Mouse (Mus musculus) kidney, postnatal 36 days (tissue): ENCODE data around the gene Mfsd11.
"Not testable (repeated sequence)": the region's sequence is repeated elsewhere in the genome, so short reads cannot be mapped to it uniquely, and the experiment has no call there.

ENCODE experiments used
- DNase-seq, 2 experiments: peaks; one replicate each; pipeline ENCODE4 v3.0.0; 2021 to 2022; ENCODE audit warnings: mixed read lengths in 2 of 2

The Mfsd11 gene

DNA sequence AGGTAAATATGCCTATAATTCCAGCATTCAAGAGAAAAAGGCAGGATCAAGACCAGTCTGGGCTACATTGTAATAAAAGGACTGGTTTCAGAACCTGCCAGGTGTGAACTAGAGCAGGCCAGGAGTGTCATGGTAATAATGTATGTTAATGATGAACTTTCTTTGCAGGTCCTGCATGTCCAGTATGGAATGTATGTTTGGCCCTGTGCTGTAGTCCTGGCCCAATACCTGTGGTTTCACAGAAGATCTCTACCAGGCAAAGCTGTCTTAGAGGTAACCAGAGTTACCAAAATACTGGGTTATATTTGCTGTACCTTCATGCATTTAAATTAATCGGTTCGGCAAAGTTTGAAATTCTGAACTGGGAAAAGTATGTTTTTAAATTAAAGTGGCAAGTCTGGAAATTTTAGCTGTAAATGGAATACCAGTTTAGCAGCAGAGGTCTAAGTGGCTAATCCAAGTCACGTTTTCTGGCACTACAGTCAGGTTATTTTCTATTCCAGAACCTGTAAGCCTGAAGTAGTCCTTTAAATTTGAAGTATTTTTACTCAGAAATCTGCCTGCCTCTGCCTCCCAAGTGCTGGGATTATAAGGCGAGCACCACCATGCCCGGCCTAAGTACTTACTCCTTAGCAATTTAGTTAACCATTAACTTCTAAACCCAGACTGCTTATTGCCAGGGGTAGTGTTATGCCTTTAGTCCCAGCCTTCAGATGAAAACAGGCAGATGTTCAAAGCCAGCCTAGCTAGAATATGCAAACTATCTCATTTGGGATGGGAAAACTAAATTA lies 4.0 kb upstream of the Mfsd11 start:
- no peak for DNase-seq

DNA sequence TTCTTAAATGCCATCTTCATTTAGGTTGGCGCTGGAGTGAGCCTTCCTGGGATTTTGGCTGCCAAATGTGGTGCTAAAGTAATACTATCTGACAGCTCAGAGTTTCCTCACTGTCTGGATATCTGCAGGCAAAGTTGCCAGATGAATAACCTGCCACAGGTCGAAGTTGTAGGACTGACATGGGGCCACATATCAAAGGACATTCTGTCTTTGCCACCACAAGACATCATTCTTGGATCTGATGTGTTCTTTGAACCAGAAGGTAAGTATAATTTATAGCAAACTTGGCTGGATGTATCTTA lies 3.4 kb upstream of the Mfsd11 start:
- not testable (repeated sequence) for DNase-seq

- no peak for DNase-seq
Observed at GRCm38 (mm10) chr11:116849587-116849986, 2.7 kb upstream of the Mfsd11 start.

- DNase-seq = no peak
Observed at GRCm38 (mm10) chr11:116850085-116850484, 2.2 kb upstream of the Mfsd11 start.

- DNase-seq = no peak
Observed at GRCm38 (mm10) chr11:116850833-116851477, 1.3 kb upstream of the Mfsd11 start.

- peak; percentile 64 to 77 for DNase-seq
Observed at GRCm38 (mm10) chr11:116851576-116852290, 507 bp upstream of the Mfsd11 start.

GRCm38 (mm10) chr11:116852891-116853511 lies 761 bp downstream of the Mfsd11 start, which contains the start of gene Srsf2:
TSS of gene Srsf2 (minus strand) at chr11:116853094.
- peak; percentile 95 to 96 for DNase-seq

DNA sequence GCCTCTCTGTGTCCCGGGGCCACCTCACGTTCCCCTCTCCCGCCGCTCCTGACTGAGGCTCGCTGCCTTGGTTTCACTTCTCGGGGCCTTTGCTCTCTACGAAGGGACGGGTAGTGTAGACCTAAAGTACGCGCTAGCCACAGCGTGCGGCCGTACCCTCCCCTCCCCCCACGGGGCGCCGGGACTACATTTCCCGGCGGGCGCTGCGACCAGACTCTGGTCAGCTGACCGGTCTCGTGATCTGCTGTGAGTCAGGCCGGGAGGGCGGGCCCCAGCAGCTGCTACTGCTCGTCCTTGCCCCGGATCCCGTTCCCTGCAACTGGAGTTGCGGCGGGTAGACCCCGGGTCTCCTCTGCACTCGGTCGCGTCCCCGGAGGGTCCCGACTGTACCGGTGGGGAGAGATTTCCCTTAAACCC lies 1.3 kb downstream of the Mfsd11 start:
- DNase-seq = peak; percentile 98 to 99

GRCm38 (mm10) chr11:116854279-116854678 lies 2.0 kb downstream of the Mfsd11 start:
- no peak for DNase-seq

DNA sequence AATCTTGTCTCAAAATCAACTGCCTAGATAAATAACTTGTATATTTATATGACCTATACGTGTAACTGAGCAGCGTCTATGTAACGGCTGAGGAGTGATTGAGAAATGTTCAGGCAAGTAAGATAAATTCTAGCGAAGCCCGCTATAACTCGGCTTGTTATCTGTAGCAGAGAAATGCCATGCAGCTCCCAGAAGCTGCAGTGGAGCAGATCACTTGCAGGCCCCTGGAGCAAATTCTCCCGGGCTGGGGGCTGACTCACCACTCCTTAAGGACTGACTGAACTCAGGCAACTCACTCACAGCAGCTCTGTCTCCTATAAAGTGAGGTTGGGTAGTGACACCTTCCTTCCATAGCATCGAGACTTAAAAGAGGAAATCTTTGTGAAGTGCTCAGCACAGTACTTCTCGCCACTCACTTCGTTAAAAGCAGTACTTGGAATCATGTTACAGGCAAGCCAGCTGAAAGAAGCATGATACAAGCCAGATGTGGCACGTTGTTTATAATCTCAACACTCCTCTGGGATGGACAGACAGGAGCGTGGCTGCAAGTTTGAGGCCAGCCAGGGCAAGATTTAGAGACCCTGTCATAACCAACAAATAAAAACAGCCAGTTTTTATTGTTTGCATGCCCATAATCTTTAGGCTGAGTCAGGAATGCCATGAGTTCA lies 5.1 kb downstream of the Mfsd11 start:
- DNase-seq = no peak

- DNase-seq = peak; percentile 31 to 32
Observed at GRCm38 (mm10) chr11:116864444-116864843, 12.2 kb downstream of the Mfsd11 start.

DNA sequence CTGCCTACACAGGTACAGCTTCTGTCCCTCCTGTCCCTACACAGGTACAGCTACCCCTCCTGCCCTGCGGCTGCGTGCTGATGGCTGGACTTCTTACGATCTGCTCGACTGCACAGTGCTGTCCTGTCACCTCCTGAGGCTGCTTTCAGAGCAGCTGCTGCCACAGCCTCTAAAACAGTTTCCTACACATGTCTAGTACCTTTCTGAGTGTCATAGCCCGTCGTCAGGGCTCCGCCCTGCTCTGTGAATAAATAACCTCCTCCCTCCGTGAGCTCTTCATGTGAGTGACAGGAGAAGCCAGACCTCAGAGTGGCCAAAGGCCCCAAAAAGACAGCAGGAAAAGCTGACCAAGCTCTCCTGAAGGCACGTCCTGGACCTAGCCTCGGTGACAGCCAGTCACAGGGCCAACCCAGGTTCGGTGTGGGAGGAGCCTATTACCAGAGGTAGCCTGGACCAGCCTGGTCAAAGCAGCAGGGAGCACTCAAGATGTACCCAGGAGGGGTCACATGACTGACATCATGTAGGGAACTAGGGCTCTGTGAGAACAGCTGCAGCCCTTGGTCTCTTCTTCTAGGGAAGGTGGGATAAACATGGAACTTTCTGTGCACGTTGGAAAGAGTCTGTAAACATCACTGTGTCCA lies 13.8 kb downstream of the Mfsd11 start:
- DNase-seq = peak; percentile 62 to 70

- peak; percentile 70 to 81 for DNase-seq
Observed at GRCm38 (mm10) chr11:116868129-116868528, 15.9 kb downstream of the Mfsd11 start.

GRCm38 (mm10) chr11:116869223-116869622 lies 17.0 kb downstream of the Mfsd11 start:
- no peak for DNase-seq

DNA sequence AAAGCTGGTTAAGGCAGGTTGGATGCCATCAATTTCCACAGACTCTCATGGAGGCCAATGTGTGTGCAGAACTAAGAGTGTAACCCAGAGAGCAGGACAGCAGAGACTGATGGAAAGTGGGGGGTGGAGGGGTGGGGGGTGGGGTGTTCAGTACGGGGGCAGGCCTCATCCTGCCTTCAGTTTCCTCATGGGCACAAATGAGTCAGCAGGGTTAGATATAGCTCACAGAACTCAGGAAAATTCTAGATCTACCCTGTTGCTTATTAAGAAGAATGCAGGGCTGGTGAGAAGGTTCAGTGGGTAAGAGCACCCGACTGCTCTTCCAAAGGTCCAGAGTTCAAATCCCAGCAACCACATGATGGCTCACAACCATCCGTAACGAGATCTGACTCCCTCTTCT lies 17.4 kb downstream of the Mfsd11 start:
- DNase-seq = no peak

GRCm38 (mm10) chr11:116871538-116871937 lies 19.3 kb downstream of the Mfsd11 start:
- no peak for DNase-seq

DNA sequence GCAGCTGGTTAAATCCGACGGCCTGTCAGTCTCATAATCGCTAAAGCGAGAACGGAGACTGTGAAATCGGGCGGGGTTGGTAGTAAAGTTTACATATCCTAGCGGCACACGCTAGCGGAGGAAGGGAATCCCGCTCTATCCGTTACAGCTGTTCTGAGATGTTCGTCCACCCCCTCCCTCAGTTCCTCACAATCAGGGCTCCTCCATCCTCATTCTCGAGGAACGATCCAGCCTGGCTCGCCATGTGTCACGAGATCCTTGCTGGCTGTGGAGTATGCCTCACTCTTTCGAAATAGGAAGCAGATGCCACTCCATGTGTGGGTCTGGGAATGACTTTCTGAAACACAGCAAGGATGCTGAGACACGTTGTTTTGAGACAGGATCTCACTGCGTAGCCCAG lies 21.7 kb downstream of the Mfsd11 start:
- DNase-seq = no peak

- DNase-seq = peak in 1 of 2 experiments; percentile 35
Observed at GRCm38 (mm10) chr11:116878454-116878853, 26.2 kb downstream of the Mfsd11 start.

GRCm38 (mm10) chr11:116880839-116881238 lies 28.6 kb downstream of the Mfsd11 start:
- no peak for DNase-seq

DNA sequence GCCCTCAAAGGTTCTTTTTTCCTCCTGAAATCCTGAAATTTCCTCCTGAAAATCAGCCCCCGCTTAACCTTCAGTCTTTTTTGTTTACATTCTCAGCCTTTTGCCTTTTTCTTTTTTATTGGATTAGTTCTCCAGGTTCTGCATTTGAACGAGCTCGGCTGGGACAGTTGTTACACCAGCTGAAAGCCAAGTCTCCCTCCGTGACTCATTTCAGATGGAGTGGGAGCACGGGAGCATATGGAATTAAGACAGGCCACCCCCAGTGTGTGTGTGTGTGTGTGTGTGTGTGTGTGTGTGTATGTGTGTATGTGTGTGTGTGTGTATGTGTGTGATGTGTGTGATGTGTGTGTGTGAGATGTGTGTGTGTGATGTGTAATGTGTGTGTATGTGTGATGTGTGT lies 29.2 kb downstream of the Mfsd11 start:
- DNase-seq = no peak

- no peak for DNase-seq
Observed at GRCm38 (mm10) chr11:116882446-116882845, 30.2 kb downstream of the Mfsd11 start.

DNA sequence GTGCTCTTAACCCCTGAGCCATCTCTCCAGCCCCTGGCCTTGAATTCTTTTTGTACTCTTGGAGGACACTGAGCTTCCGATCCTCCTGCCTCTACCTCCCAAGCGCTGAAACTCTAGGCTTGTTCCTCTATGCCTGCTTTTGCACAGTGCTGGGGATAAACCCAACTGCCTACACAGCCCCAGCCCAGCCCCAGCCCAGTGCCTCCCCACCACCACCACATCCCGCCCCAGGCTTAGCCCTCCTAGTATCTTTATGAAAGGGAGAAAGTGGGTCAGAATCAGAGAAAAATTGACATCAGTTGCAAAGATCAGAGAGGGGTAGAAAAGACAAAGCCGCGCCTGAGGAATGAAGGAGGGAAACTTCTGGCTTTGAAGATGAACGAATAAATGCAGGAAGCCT lies 31.8 kb downstream of the Mfsd11 start:
- no peak for DNase-seq
